ENCODE assay signal across 8 mouse cellular contexts in the genomic region with DNA sequence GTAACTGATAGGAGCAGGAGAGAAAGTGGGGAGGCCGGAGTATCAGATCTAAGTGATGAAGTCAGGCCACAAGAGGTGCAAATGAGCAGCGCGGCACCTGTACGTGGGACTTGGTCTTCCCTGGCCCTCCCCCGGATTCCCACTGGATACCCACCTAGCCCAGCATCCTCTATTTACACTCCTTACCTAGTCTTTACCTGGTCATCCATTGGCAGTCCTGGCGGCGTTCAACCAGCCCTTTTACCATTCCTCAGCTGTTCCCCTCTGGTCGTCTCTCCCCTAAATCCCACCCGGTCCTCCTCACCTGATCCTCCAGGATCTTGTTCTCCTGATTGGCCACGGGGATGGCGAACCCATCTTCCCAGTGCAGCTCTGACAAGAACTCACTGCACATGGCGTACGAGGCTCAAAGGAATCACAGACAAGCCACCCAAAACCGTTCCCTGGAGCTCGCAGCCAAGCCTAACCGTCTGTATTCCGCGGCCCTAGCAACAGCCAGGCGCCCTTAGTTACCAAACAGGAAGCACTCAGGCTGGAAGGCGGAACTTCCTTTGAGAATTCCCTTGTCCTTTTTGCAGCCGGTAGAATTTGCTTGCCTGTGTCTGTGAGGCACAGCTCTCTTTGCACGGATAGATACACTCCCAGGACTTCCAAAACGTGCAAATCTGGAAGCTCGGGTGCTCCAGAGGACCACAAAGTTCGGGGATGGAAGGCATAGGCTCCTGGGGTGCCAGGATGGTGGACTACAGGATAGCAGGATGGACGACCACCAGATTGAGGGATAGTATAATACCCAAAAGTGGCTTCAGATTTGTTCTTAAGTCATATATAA. TPM values are rescaled to one million over a fixed set of nuclear protein-coding genes. Genes with fewer than 3 reads are reported as not detected.
A peak's percentile ranks its signal among the peaks of the same experiment; 100 is the strongest.
DNase-seq lines count a peak whose midpoint lies in the region; ATAC-seq and TF ChIP-seq lines count a peak whose summit lies in the region.

Gene Ccdc39 (minus strand): TSS at position 510 of the 832 bp plus-strand sequence.

- peak within 1 kb of the TSS; percentile 67 for H3K4me2 ChIP-seq in CH12.LX (ENCODE audit: insufficient read depth, low read depth, poor library complexity, severe bottlenecking)
- peak within 1 kb of the TSS; percentile 91 for H3K4me2 ChIP-seq in heart, embryonic 15.5 days
- peak within 1 kb of the TSS; percentile 63 for H3K4me2 ChIP-seq in liver, embryonic 12.5 days

- peak; percentile 54; the same call in 1 of the 2 replicates for TF ChIP-seq POLR2A in CH12.LX (IDR thresholded peaks at IDR 0.05; ENCODE audit: low read depth, low read length)

- peak; percentile 80 for DNase-seq in CH12.LX (ENCODE audit: extremely low read depth)
- peak; percentile 83 for DNase-seq in forebrain, embryonic 10.5 days (ENCODE audit: extremely low spot score, low spot score)
- DNase-seq in kidney, postnatal 14 days, result peak; percentile 79
- peak; percentile 87 for DNase-seq in neural tube, embryonic 10.5 days (ENCODE audit: extremely low spot score, low spot score)
- peak; percentile 74 for DNase-seq in testis, postnatal 14 days (ENCODE audit: low spot score)

- peak; percentile 76; the same call in 1 of the 2 replicates for ATAC-seq in heart, embryonic 15.5 days (replicated peaks; ENCODE audit: insufficient number of reproducible peaks, insufficient read depth, low FRiP score, low read depth)
- no peak for ATAC-seq in liver, embryonic 12.5 days

- WGBS in forebrain, embryonic 10.5 days, result 4% methylated on average over 26 of the region's 26 CpGs
- 6% methylated on average over 26 of the region's 26 CpGs for WGBS in heart, embryonic 15.5 days
- whole genome bisulfite sequencing in liver, embryonic 12.5 days (ENCODE audit: insufficient replicate concordance), result 7% methylated on average over 25 of the region's 26 CpGs

- peaks cover 0 to 21% of the 10 kb centered on the region in 2 experiments; a peak in 2 of 4 replicates for H3K4me1 ChIP-seq in CH12.LX (ENCODE audit: control insufficient read depth in 1 of 2, insufficient read depth in 2 of 2)
- peaks cover 5% of the 10 kb centered on the region; the same call in 1 of the 2 replicates for H3K4me1 ChIP-seq in brown adipose tissue, adult 24 weeks (ENCODE audit: control insufficient read depth, insufficient read depth, insufficient read length, low read length)
- peaks cover 12% of the 10 kb centered on the region for H3K4me1 ChIP-seq in forebrain, embryonic 10.5 days
- peaks cover 8% of the 10 kb centered on the region for H3K4me1 ChIP-seq in heart, embryonic 15.5 days (replicated peaks)
- 0 out of 2 replicates have a peak, but pooled peaks cover 7% of the 10 kb centered on the region for H3K4me1 ChIP-seq in liver, embryonic 12.5 days

- H3K27ac ChIP-seq in CH12.LX (ENCODE audit: insufficient read depth, low read depth), result no peak within 1 kb of the TSS
- H3K27ac ChIP-seq in brown adipose tissue, adult 24 weeks (replicated peaks; ENCODE audit: low read depth, low read length), result no peak within 1 kb of the TSS
- H3K27ac ChIP-seq in forebrain, embryonic 10.5 days, result peak within 1 kb of the TSS; percentile 82
- H3K27ac ChIP-seq in heart, embryonic 15.5 days, result 0 out of 2 replicates have a peak within 1 kb of the TSS, but pooled peaks have one; percentile 44
- no peak within 1 kb of the TSS for H3K27ac ChIP-seq in liver, embryonic 12.5 days

- no peaks in the 10 kb centered on the region for H3K79me2 ChIP-seq in CH12.LX (replicated peaks; ENCODE audit: control insufficient read depth, extremely low read depth, insufficient read depth, poor library complexity, severe bottlenecking)

- H3K9ac ChIP-seq in CH12.LX (ENCODE audit: insufficient read depth, low read depth), result peak within 1 kb of the TSS; percentile 60
- H3K9ac ChIP-seq in heart, embryonic 15.5 days, result peak within 1 kb of the TSS; percentile 57
- peak within 1 kb of the TSS; percentile 32; the same call in 1 of the 2 replicates for H3K9ac ChIP-seq in liver, embryonic 12.5 days

- no peak for TF ChIP-seq EP300 in CH12.LX (IDR thresholded peaks at IDR 0.05; ENCODE audit: low read length)

- H3K4me3 ChIP-seq in CH12.LX (replicated peaks in 1 of 3; ENCODE audit: low read depth in 2 of 3, low read length in 2 of 3, poor library complexity in 1 of 3), result peak within 1 kb of the TSS; percentile 4 to 61 (median 53)
- peak within 1 kb of the TSS; percentile 61 for H3K4me3 ChIP-seq in brown adipose tissue, adult 24 weeks (ENCODE audit: insufficient read depth, low read depth, low read length)
- H3K4me3 ChIP-seq in forebrain, embryonic 10.5 days, result peak within 1 kb of the TSS; percentile 61
- peak within 1 kb of the TSS; percentile 56 for H3K4me3 ChIP-seq in heart, embryonic 15.5 days
- peak within 1 kb of the TSS; percentile 44 for H3K4me3 ChIP-seq in liver, embryonic 12.5 days

- peaks cover 4% of the 10 kb centered on the region for H3K9me3 ChIP-seq in CH12.LX (replicated peaks; ENCODE audit: low read length)
- no peaks in the 10 kb centered on the region for H3K9me3 ChIP-seq in forebrain, embryonic 10.5 days
- no peaks in the 10 kb centered on the region for H3K9me3 ChIP-seq in heart, embryonic 15.5 days (replicated peaks)
- H3K9me3 ChIP-seq in liver, embryonic 12.5 days (replicated peaks), result no peaks in the 10 kb centered on the region

- no peak for TF ChIP-seq CTCF in CH12.LX (conservative IDR thresholded peaks at IDR 0.05 in 1 of 2, IDR thresholded peaks at IDR 0.05 in 1 of 2; ENCODE audit: low read depth in 2 of 2, low read length in 2 of 2)

- TF ChIP-seq RAD21 in CH12.LX (IDR thresholded peaks at IDR 0.05; ENCODE audit: low read depth, low read length), result no peak

- dilution Hi-C loops in CH12.LX (cut with MboI; ENCODE audit: extremely low pct_ligation_motif_present, extremely low pct_unique_long_range_greater_than_20kb, low sequenced_read_pairs), result no loop called here

- H3K36me3 ChIP-seq in CH12.LX (replicated peaks in 1 of 2; ENCODE audit: control insufficient read depth in 1 of 2, insufficient read depth in 1 of 2, low read length in 1 of 2), result no peaks in the 10 kb centered on the region
- no peaks in the 10 kb centered on the region for H3K36me3 ChIP-seq in forebrain, embryonic 10.5 days (replicated peaks)
- H3K36me3 ChIP-seq in heart, embryonic 15.5 days, result no peaks in the 10 kb centered on the region
- no peaks in the 10 kb centered on the region for H3K36me3 ChIP-seq in liver, embryonic 12.5 days

- in situ Hi-C loops in CH12.LX (cut with MboI; ENCODE audit: low pct_ligation_motif_present, low pct_unique_long_range_greater_than_20kb, low sequenced_read_pairs), result loop anchor here (25.0 kb wide), 1 partner anchor 1643 kb away; no protein-coding TSS in a partner anchor

- no peaks in the 10 kb centered on the region for H3K27me3 ChIP-seq in CH12.LX (replicated peaks)
- no peaks in the 10 kb centered on the region; the same call in 1 of the 2 replicates for H3K27me3 ChIP-seq in forebrain, embryonic 10.5 days (ENCODE audit: poor library complexity, severe bottlenecking)
- no peaks in the 10 kb centered on the region for H3K27me3 ChIP-seq in heart, embryonic 15.5 days
- no peaks in the 10 kb centered on the region for H3K27me3 ChIP-seq in liver, embryonic 12.5 days (replicated peaks)

TF ChIP-seq in CH12.LX, 34 proteins besides CTCF, POLR2A, EP300 and RAD21:
- TF ChIP-seq HCFC1 (IDR thresholded peaks at IDR 0.05; ENCODE audit: low read depth, low read length) (peak; percentile 70), ELF1 (IDR thresholded peaks at IDR 0.05; ENCODE audit: low read depth, low read length) (peak; percentile 72), JUN (IDR thresholded peaks at IDR 0.05; ENCODE audit: insufficient read depth, low read depth, low read length) (no peak), MXI1 (IDR thresholded peaks at IDR 0.05; ENCODE audit: low read depth, low read length) (peak; percentile 89)

RNA-seq across cellular contexts. Expression of gene Ccdc39, which starts in this region (rescaled TPM):
- total RNA-seq in CH12.LX (2012; rRNA removed) (0.17 and 0.25 TPM in 2 replicates), CH12.LX (2014; rRNA removed) (0.51 and 0.77 TPM in 2 replicates)
- polyA plus RNA-seq in CH12.LX (2012; ENCODE audit: insufficient read length, low read depth), result 5.6 and 6.9 TPM in 2 replicates
- polyA plus RNA-seq in brown adipose tissue, adult 24 weeks (2012; ENCODE audit: insufficient read depth, insufficient read length, missing spikeins), result not detected in 2 replicates
- 4.5 and 6.2 TPM in 2 replicates for polyA plus RNA-seq in forebrain, embryonic 10.5 days (2016; fragmentation: Nextera tagmentation; extraction: Ambion mirVana)
- 1.3 and 1.9 TPM in 2 replicates for polyA plus RNA-seq in heart, embryonic 15.5 days (2015; fragmentation: Nextera tagmentation; extraction: Ambion mirVana)
- polyA plus RNA-seq in liver, embryonic 12.5 days (2016; fragmentation: Nextera tagmentation; extraction: Ambion mirVana), result 0.44 and 0.86 TPM in 2 replicates

Comparison
In these comparisons a context has a peak if more than half of its experiments do, and no peak if none do; other contexts are left out.
1. H3K27ac ChIP-seq: peak in forebrain, embryonic 10.5 days (single experiment) and heart, embryonic 15.5 days (single experiment); none in CH12.LX (single experiment), brown adipose tissue, adult 24 weeks (single experiment) and liver, embryonic 12.5 days (single experiment).
2. Peak in every context shown above with its lines, with median percentiles within 50 percentile points of each other: DNase-seq, H3K4me2 ChIP-seq, H3K4me3 ChIP-seq and H3K9ac ChIP-seq.